Comparison of ENCODE assay signal across 7 mouse cellular contexts in the genomic region with DNA sequence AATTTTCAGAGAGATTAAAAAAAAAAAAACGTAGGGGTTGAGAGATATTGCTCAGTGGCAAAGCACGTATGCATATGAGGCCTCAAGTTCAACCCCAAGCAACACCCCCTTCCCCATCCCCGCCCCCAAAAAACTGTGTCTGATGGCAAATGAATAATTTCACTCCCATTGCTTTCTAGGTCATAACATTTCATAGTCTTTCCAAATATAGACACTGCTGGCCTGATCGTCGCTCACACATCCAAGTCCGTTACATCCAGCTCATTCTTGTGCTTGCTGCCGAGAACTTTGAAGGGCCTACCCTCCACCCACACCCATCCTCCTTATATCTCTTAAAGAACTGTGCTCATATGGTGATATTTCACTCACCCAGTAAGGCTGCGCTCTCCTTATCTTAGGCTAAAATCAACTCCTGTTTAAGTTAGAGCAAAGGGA. TPM values are rescaled to one million over a fixed set of nuclear protein-coding genes. Genes with fewer than 3 reads are reported as not detected.
A peak's percentile ranks its signal among the peaks of the same experiment; 100 is the strongest.
DNase-seq lines count a peak whose midpoint lies in the region; ATAC-seq lines count a peak whose summit lies in the region.

No protein-coding gene starts in this region.

- peaks cover 5% of the 10 kb centered on the region for H3K27me3 ChIP-seq in forebrain, embryonic 10.5 days (ENCODE audit: poor library complexity, severe bottlenecking)
- no peaks in the 10 kb centered on the region for H3K27me3 ChIP-seq in forebrain, embryonic 16.5 days (replicated peaks; ENCODE audit: control insufficient read depth, insufficient read depth, low read length)
- H3K27me3 ChIP-seq in midbrain, embryonic 13.5 days = no peaks in the 10 kb centered on the region

- H3K4me3 ChIP-seq in forebrain, embryonic 10.5 days = peak overlapping the region; percentile 43; the same call in 1 of the 2 replicates
- H3K4me3 ChIP-seq in forebrain, embryonic 16.5 days (replicated peaks; ENCODE audit: low read length) = no peak overlapping the region
- no peak overlapping the region for H3K4me3 ChIP-seq in midbrain, embryonic 13.5 days (replicated peaks)

- 61% methylated on average over 8 of the region's 8 CpGs for WGBS in forebrain, embryonic 10.5 days
- WGBS in forebrain, embryonic 16.5 days = 53% methylated on average over 8 of the region's 8 CpGs
- 34% methylated on average over 8 of the region's 8 CpGs for WGBS in midbrain, embryonic 13.5 days

- H3K27ac ChIP-seq in forebrain, embryonic 10.5 days = peak overlapping the region; percentile 88
- H3K27ac ChIP-seq in forebrain, embryonic 16.5 days (ENCODE audit: low read length) = peak overlapping the region; percentile 93
- peak overlapping the region; percentile 94 for H3K27ac ChIP-seq in midbrain, embryonic 13.5 days

- no peak overlapping the region; the same call in 1 of the 2 replicates for H3K4me2 ChIP-seq in forebrain, embryonic 16.5 days (ENCODE audit: low read length)
- peak overlapping the region; percentile 47 for H3K4me2 ChIP-seq in midbrain, embryonic 13.5 days (replicated peaks)

- ATAC-seq in forebrain, embryonic 16.5 days = peak; percentile 19
- ATAC-seq in midbrain, embryonic 13.5 days = peak; percentile 12

- H3K4me1 ChIP-seq in forebrain, embryonic 10.5 days = peaks cover 52% of the 10 kb centered on the region
- H3K4me1 ChIP-seq in forebrain, embryonic 16.5 days (replicated peaks; ENCODE audit: control insufficient read depth, insufficient read depth, low read length) = peaks cover 21% of the 10 kb centered on the region
- H3K4me1 ChIP-seq in midbrain, embryonic 13.5 days (replicated peaks) = peaks cover 52% of the 10 kb centered on the region

- H3K36me3 ChIP-seq in forebrain, embryonic 10.5 days (replicated peaks) = no peaks in the 10 kb centered on the region
- H3K36me3 ChIP-seq in forebrain, embryonic 16.5 days (ENCODE audit: control insufficient read depth, insufficient read depth) = no peaks in the 10 kb centered on the region
- no peaks in the 10 kb centered on the region for H3K36me3 ChIP-seq in midbrain, embryonic 13.5 days

- peak; percentile 15 for DNase-seq in kidney, adult 9 months
- no peak for DNase-seq in kidney, postnatal 14 days
- no peak for DNase-seq in forebrain, embryonic 10.5 days (ENCODE audit: extremely low spot score, low spot score)
- no peak for DNase-seq in spleen, postnatal 14 days (ENCODE audit: low spot score in 2 of 2)
- no peak for DNase-seq in ovary, postnatal 36 days (ENCODE audit: low spot score)

- peak overlapping the region; percentile 60; the same call in 1 of the 2 replicates for H3K9ac ChIP-seq in forebrain, embryonic 16.5 days (replicated peaks; ENCODE audit: low read depth, low read length)
- H3K9ac ChIP-seq in midbrain, embryonic 13.5 days (replicated peaks) = no peak overlapping the region

- no peaks in the 10 kb centered on the region for H3K9me3 ChIP-seq in forebrain, embryonic 10.5 days
- H3K9me3 ChIP-seq in forebrain, embryonic 16.5 days (ENCODE audit: control insufficient read depth, low read length) = no peaks in the 10 kb centered on the region
- no peaks in the 10 kb centered on the region for H3K9me3 ChIP-seq in midbrain, embryonic 13.5 days

RNA-seq across cellular contexts. Expression of a gene that starts 5.2 kb away (rescaled TPM):
- polyA plus RNA-seq in forebrain, embryonic 10.5 days (2016; fragmentation: Nextera tagmentation; extraction: Ambion mirVana) = 0.11 TPM in 1 of 2 replicates, not detected in the other
- polyA plus RNA-seq in forebrain, embryonic 16.5 days (2015; fragmentation: Nextera tagmentation; extraction: Ambion mirVana) = 0.19 and 0.23 TPM in 2 replicates
- 0.17 TPM in 1 of 2 replicates, not detected in the other for polyA plus RNA-seq in midbrain, embryonic 13.5 days (2015; fragmentation: Nextera tagmentation; extraction: Ambion mirVana)

RNA-seq across cellular contexts. Expression of a gene that starts 45.5 kb away (rescaled TPM):
- polyA plus RNA-seq in forebrain, embryonic 10.5 days (2016; fragmentation: Nextera tagmentation; extraction: Ambion mirVana) = 42.6 and 44.9 TPM in 2 replicates
- 16.6 and 17.0 TPM in 2 replicates for polyA plus RNA-seq in forebrain, embryonic 16.5 days (2015; fragmentation: Nextera tagmentation; extraction: Ambion mirVana)
- 25.3 and 29.8 TPM in 2 replicates for polyA plus RNA-seq in midbrain, embryonic 13.5 days (2015; fragmentation: Nextera tagmentation; extraction: Ambion mirVana)

RNA-seq across cellular contexts. Expression of a gene that starts 45.6 kb away (rescaled TPM):
- polyA plus RNA-seq in forebrain, embryonic 10.5 days (2016; fragmentation: Nextera tagmentation; extraction: Ambion mirVana) = 50.8 and 53.2 TPM in 2 replicates
- 40.4 and 46.0 TPM in 2 replicates for polyA plus RNA-seq in forebrain, embryonic 16.5 days (2015; fragmentation: Nextera tagmentation; extraction: Ambion mirVana)
- 40.2 and 40.8 TPM in 2 replicates for polyA plus RNA-seq in midbrain, embryonic 13.5 days (2015; fragmentation: Nextera tagmentation; extraction: Ambion mirVana)
